Mouse (Mus musculus) gastrocnemius, postnatal 14 days (tissue): ENCODE data around the gene Palm2. TPM values are rescaled to one million over a fixed set of nuclear protein-coding genes. Genes with fewer than 3 reads are reported as not detected.

ENCODE experiments used
- DNase-seq: peaks from one replicate; pipeline ENCODE4 v3.0.0; 2021; ENCODE audit warnings: mixed read lengths
- intact Hi-C: fragments of 180-260 bp; cut with DNase I; formaldehyde crosslinking; loops from one replicate; pipeline ENCODE4 v1.15.1; 2025; ENCODE audit warnings: low total_unique reads
- total RNA-seq, 2 experiments: library from RNA; stranded (reverse); gene quantifications; 2 replicates each; pipeline ENCODE4 v1.2.3; 2021

Palm2 gene
- total RNA-seq, 2 experiments from 2014 or later: 3.8 to 4.6 TPM

GRCm38 (mm10) chr4:57723659-57724058 lies 289.6 kb downstream of the Palm2 start:
- DNase-seq: no peak
- intact Hi-C loops: no loop called here

- intact Hi-C loops: no loop called here
- no peak for DNase-seq
Observed at GRCm38 (mm10) chr4:57725569-57725968, 291.5 kb downstream of the Palm2 start.

DNA sequence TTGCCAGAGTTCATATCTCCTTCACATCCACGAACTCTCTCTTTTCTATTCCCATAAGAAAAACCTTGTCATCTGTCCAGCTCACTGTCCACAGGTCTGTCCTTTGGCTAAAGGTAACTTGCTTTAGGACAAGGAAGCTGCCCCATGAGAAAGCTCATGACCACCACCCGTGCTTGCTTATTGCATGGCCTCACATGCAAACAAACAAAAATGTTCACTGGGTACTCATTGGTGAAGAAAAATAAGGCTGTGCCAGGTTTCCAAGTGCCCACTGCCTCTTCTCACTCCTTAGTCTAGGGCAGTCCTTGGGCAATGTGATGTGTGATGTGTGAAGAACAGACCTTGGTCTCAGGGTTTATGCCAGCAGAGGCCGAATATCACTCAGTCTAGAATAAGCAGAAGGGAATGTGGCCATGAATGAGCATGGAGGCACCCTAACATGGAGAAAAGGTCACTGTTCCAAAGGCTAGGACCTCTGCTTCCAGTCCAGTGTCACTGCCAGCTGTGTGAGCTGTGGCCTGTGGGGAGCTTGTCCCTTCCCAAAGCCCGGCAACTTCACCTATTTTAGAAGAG lies 294.6 kb downstream of the Palm2 start:
- DNase-seq: no peak
- intact Hi-C loops: no loop called here

GRCm38 (mm10) chr4:57730047-57730446 lies 296.0 kb downstream of the Palm2 start:
- intact Hi-C loops: no loop called here
- no peak for DNase-seq

GRCm38 (mm10) chr4:57730801-57731598 lies 297.0 kb downstream of the Palm2 start:
- no peak for DNase-seq
- intact Hi-C loops: no loop called here

DNA sequence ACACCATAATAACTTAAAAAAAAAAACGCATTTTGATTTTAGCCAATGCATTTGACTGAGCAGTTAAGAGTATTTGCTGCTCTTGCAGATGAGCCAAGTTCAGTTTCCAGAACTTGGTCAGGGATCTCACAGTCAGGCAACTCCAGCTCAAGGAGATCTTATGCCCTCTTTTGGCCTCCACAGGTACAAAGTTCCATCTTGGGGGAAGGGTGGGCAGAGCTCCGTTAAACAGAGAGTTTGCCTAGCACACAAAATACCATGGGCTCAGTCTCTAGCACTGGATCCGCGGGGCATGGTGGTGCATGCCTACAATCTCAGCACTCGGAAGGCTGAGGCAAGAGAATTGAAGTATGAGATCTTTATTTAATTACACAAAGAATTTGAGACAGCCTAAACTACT lies 298.3 kb downstream of the Palm2 start:
- DNase-seq: no peak
- intact Hi-C loops: no loop called here

GRCm38 (mm10) chr4:57733445-57733844 lies 299.4 kb downstream of the Palm2 start:
- intact Hi-C loops: no loop called here
- no peak for DNase-seq

DNA sequence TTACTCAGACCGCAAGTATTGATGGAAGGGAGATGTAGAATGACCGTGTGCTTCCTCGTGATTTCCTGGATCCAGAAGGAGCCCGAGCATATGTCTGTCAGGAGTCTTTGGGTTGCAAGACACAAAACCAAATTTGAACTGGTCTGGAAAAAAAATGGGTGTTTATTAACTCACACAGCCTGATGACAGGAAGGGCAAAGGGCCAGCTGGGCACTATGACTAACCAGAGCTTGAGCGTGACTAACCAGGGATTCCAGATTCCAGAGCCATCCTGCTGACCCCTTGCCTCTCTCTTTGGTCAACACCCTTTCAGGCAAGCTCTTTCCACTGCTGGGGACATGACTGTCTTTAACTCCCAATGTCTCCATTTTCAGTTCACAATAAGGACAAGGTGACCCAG lies 301.4 kb downstream of the Palm2 start:
- DNase-seq: peak; percentile 20
- intact Hi-C loops: no loop called here

- DNase-seq: no peak
- intact Hi-C loops: no loop called here
Observed at GRCm38 (mm10) chr4:57738856-57739552, 305.0 kb downstream of the Palm2 start.

DNA sequence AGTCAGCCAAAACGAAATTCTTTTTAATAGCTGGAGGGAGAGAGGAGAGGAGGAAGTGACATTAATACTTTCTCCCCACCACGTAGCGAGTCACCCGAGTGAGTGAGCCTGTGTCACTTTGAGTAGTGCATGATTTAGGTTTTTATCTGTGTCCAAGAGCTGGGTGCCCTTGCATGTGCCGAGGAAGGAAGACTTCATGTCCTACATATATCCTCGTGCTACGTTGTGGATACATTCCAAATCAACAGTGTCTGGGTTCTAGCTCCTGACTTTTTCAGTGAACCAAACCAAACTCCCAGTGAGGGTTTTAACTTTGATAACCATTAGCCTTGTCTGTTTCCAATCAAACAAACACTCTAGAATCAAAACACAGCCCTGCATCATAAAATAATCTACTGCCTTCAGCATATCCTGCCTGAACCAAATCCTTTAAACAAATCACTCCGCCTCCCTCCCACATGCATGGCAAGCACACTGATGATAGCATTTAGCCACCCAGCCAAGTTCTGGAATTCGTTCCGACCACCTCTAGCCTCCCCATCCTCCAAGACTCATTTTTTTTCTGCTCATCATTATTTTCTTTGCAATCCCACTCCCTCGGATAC lies 309.4 kb downstream of the Palm2 start:
- intact Hi-C loops: no loop called here
- no peak for DNase-seq

GRCm38 (mm10) chr4:57750651-57751050 lies 316.6 kb downstream of the Palm2 start:
- DNase-seq: no peak
- intact Hi-C loops: no loop called here

GRCm38 (mm10) chr4:57751054-57751453 lies 317.0 kb downstream of the Palm2 start:
- intact Hi-C loops: no loop called here
- no peak for DNase-seq

- DNase-seq: no peak
- intact Hi-C loops: no loop called here
Observed at GRCm38 (mm10) chr4:57751566-57751965, 317.5 kb downstream of the Palm2 start.

- intact Hi-C loops: no loop called here
- DNase-seq: no peak
Observed at GRCm38 (mm10) chr4:57755085-57755484, 321.0 kb downstream of the Palm2 start.

GRCm38 (mm10) chr4:57757997-57758396 lies 323.9 kb downstream of the Palm2 start:
- intact Hi-C loops: no loop called here
- no peak for DNase-seq

Other genes with a start within 250 kb of the Palm2 start
- 10 to 100 TPM; 18.8 to 24.3 TPM for gene Ptpn3, start 132.4 kb upstream of the Palm2 start, total RNA-seq
- gene Pakap, start 133.9 kb downstream of the Palm2 start, total RNA-seq: 10 to 100 TPM in 1 of 2 experiments, 1 to 10 TPM in 1; 8.8 to 10.9 TPM